Mouse (Mus musculus) retina, postnatal 1 day (tissue): ENCODE measurements around the gene Gbe1.

Source experiments
- DNase-seq: peaks from one replicate; pipeline ENCODE4 v3.0.0-alpha.2; 2012

Gbe1 gene

DNA sequence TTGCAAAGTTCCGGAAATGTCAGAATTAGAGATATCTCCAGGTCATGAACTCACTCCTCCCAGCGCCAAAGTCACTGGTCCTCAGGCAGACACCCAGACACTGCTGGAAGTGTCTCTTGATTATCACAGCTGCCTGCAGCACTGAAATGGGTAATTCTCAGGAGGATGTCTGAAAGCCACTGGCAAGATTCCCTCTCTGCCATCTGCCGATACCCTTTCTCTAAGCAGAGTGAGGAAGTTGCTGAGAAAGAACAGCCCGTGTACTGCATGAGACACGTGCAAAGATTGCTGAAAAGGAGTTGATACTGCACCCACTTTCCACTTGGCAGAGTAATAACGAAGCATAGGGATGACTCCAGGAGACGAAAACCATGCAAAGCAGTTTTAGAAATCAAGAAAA lies 272.2 kb downstream of the Gbe1 start:
- no peak for DNase-seq

DNA sequence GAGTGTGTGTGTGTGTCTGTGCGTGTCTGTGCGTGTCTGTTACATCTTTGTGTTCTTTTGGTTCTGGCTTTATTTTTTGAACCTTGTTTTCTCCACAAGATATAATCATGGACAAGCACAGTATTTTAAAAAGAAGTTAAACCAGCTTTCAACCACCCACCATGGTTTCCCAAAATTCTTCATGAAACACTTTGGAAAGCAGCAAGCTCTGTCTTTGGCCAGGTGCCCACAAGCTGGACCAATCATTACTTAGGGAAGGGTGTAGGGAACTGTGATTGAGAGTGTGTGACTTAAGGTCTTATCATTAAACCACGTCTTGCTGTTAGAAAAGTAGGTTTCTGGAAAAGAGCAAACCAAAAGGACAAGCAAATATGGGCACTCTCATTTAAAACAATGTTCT lies 288.6 kb downstream of the Gbe1 start:
- DNase-seq: no peak

DNA sequence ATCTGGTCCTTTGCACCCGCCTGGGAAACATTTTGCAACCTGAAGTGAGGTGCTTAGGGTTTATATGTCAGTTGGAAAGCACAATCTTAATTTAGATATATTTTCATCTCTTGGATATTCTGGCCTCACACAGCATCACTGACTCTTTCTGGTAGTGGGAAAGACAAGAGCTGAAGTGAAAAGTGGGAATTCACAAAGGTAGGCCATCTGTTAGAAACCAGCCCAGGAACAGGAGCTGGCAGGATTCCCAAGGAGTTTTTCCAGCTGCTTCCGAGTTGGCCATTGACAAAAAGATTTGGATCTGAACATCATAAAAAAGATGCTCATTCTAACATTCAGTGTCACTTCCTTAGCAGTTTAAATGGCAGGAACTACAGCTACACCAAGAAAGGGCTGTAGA lies 294.6 kb downstream of the Gbe1 start:
- DNase-seq: no peak

DNA sequence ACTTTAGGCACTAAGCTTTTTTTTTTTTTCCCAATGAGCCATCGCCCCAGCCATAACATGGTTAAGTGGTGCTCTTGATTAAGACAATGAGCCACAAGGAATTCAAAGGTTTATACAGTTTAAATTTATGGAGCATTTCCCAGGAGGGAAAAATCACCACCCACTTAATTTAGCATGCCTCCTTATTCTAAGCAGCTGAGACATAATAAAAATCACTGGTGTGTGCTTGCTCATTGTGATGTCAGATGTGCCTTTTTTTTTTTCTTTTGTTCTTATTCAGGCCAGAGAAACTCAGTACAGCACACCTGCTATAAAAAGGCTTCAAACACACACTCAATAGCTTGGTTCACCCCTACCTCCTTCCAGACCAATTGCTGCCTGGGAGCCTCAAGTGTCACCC lies 303.9 kb downstream of the Gbe1 start:
- no peak for DNase-seq

DNA sequence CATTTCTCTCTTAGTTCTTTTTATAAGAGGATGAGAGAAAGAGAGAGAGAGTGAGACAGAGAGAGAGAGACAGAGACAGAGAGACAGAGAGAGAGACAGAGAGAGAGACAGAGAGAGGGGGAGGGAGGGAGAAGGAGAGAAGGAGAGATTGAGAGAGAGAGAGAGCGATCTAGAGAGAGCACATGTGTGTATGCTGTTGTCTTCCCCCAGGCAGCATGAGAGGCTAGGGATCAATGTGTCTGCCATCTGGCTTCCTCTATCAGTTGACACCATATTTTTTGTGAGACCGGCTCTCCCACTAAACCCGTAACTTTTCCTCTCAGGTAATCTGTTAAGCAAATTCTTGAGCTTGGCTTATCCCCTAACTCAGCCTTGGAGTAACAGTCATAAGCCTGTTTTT lies 304.4 kb downstream of the Gbe1 start:
- no peak for DNase-seq
